8 mouse cellular contexts compared by ENCODE assay signal in the genomic region with DNA sequence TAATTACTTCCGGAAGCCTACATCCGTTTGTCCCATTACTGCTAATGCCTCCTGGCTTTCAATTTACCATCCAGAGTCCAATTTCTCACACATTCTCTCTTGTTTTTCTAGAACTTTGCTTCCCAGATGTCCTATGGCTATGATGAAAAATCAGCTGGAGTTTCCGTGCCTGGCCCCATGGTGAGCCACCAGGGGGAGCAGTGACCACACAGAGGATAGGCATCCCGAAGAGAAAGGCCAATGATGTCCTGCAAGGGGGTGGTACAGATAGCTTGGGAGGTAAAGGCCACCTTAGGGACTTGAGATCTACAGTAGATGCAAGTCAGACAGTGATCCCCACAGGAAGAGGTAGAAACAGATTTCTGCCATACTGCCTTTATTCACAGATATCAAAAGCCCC. TPM values are rescaled to one million over a fixed set of nuclear protein-coding genes. Genes with fewer than 3 reads are reported as not detected.
DNase-seq lines count a peak whose midpoint lies in the region; ATAC-seq and TF ChIP-seq lines count a peak whose summit lies in the region.

No protein-coding gene starts in this region.

- CTCF ChIA-PET in Patski (lab: Charles Lee): interaction anchor here (0.7 to 2.8 kb wide), 10 partner anchors 23 to 73 kb away, joined by 3 to 11 read pairs (median 4); a partner anchor contains a TSS

- H3K36me3 ChIP-seq in forebrain, embryonic 10.5 days (replicated peaks): peaks cover 8% of the 10 kb centered on the region
- no peaks in the 10 kb centered on the region for H3K36me3 ChIP-seq in forebrain, embryonic 13.5 days (ENCODE audit: poor library complexity, severe bottlenecking)
- H3K36me3 ChIP-seq in heart, postnatal 0 days (replicated peaks; ENCODE audit: control insufficient read depth, insufficient read depth, low read length): no peaks in the 10 kb centered on the region
- H3K36me3 ChIP-seq in spleen, adult 2 months (ENCODE audit: control insufficient read depth, insufficient read depth, low read length): no peaks in the 10 kb centered on the region

- H3K4me1 ChIP-seq in forebrain, embryonic 10.5 days: peaks cover 42% of the 10 kb centered on the region
- H3K4me1 ChIP-seq in forebrain, embryonic 13.5 days: peaks cover 20% of the 10 kb centered on the region
- peaks cover 4% of the 10 kb centered on the region; the same call in 1 of the 2 replicates for H3K4me1 ChIP-seq in heart, postnatal 0 days (ENCODE audit: control insufficient read depth, insufficient read depth)
- H3K4me1 ChIP-seq in spleen, adult 2 months (ENCODE audit: control insufficient read depth, insufficient read depth, insufficient read length): no peaks in the 10 kb centered on the region; the same call in 1 of the 2 replicates

- H3K4me2 ChIP-seq in forebrain, embryonic 13.5 days: no peak overlapping the region
- H3K4me2 ChIP-seq in heart, postnatal 0 days (ENCODE audit: low read depth, low read length): peak overlapping the region; percentile 52; the same call in 1 of the 2 replicates

- no peak for TF ChIP-seq EP300 in heart, postnatal 0 days (IDR thresholded peaks at IDR 0.05; ENCODE audit: low read depth)

- DNase-seq in forebrain, embryonic 10.5 days (ENCODE audit: extremely low spot score, low spot score): peak; percentile 69
- DNase-seq in Patski (ENCODE audit: low read depth, low spot score): no peak
- peak; percentile 89 for DNase-seq in embryo, embryonic 10 days (ENCODE audit: low spot score)
- DNase-seq in heart, postnatal 0 days (ENCODE audit: low spot score): peak; percentile 64
- DNase-seq in layer of hippocampus, postnatal 10 days (ENCODE audit: low spot score in 2 of 2): peak; percentile 85 to 88
- DNase-seq in lung, postnatal 14 days: peak; percentile 86
- DNase-seq in spleen, adult 2 months (ENCODE audit: low read depth in 1 of 2, low spot score in 2 of 2): peak; percentile 12 to 51

- H3K27me3 ChIP-seq in forebrain, embryonic 10.5 days (ENCODE audit: poor library complexity, severe bottlenecking): peaks cover 96% of the 10 kb centered on the region
- peaks cover 66% of the 10 kb centered on the region for H3K27me3 ChIP-seq in forebrain, embryonic 13.5 days
- H3K27me3 ChIP-seq in Patski: no peaks in the 10 kb centered on the region
- H3K27me3 ChIP-seq in heart, postnatal 0 days (ENCODE audit: control insufficient read depth, insufficient read depth, low read length): peaks cover 50% of the 10 kb centered on the region
- peaks cover 2% of the 10 kb centered on the region for H3K27me3 ChIP-seq in spleen, adult 2 months (ENCODE audit: control insufficient read depth, insufficient read depth, low read length)

- no peak overlapping the region for H3K27ac ChIP-seq in forebrain, embryonic 10.5 days
- H3K27ac ChIP-seq in forebrain, embryonic 13.5 days: no peak overlapping the region
- no peak overlapping the region for H3K27ac ChIP-seq in heart, postnatal 0 days (ENCODE audit: low read depth)
- no peak overlapping the region for H3K27ac ChIP-seq in spleen, adult 2 months (ENCODE audit: insufficient read depth, low read length)

- POLR2A ChIA-PET in Patski (lab: Charles Lee): no interaction called here

- no peaks in the 10 kb centered on the region for H3K9me3 ChIP-seq in forebrain, embryonic 10.5 days
- H3K9me3 ChIP-seq in forebrain, embryonic 13.5 days (replicated peaks): no peaks in the 10 kb centered on the region
- no peaks in the 10 kb centered on the region for H3K9me3 ChIP-seq in heart, postnatal 0 days (replicated peaks; ENCODE audit: control insufficient read depth, low read length)

- H3K4me3 ChIP-seq in forebrain, embryonic 10.5 days: no peak overlapping the region
- no peak overlapping the region for H3K4me3 ChIP-seq in forebrain, embryonic 13.5 days
- no peak overlapping the region for H3K4me3 ChIP-seq in heart, postnatal 0 days (ENCODE audit: low read depth, low read length)
- H3K4me3 ChIP-seq in spleen, adult 2 months (ENCODE audit: extremely low read depth, insufficient read depth, insufficient read length): no peak overlapping the region

- in situ Hi-C loops in Patski (cut with MboI; ENCODE audit: low pct_unique_long_range_greater_than_20kb): loop anchor here (5.0 kb wide), 1 partner anchor 33 kb away; no protein-coding TSS in a partner anchor

- TF ChIP-seq POLR2A in spleen, adult 2 months (IDR thresholded peaks at IDR 0.05; ENCODE audit: low read depth, low read length): no peak

- no peak overlapping the region for H3K9ac ChIP-seq in forebrain, embryonic 13.5 days
- H3K9ac ChIP-seq in heart, postnatal 0 days (replicated peaks; ENCODE audit: low read depth, low read length): no peak overlapping the region

- peak; percentile 97 for TF ChIP-seq CTCF in Patski (IDR thresholded peaks at IDR 0.05)
- TF ChIP-seq CTCF in heart, postnatal 0 days (IDR thresholded peaks at IDR 0.05; ENCODE audit: low read depth): peak; percentile 96
- TF ChIP-seq CTCF in spleen, adult 2 months (IDR thresholded peaks at IDR 0.05; ENCODE audit: extremely low read depth, insufficient read depth, insufficient read length, insufficient replicate concordance): peak; percentile 82; the same call in 1 of the 2 replicates

- 21% methylated on average over 4 of the region's 4 CpGs for WGBS in forebrain, embryonic 10.5 days
- WGBS in forebrain, embryonic 13.5 days: 22% methylated on average over 4 of the region's 4 CpGs
- WGBS in heart, postnatal 0 days: 11% methylated on average over 4 of the region's 4 CpGs
- WGBS in spleen, adult 2 months: 19% methylated on average over 4 of the region's 4 CpGs

- no peak for ATAC-seq in forebrain, embryonic 13.5 days
- no peak for ATAC-seq in Patski
- ATAC-seq in heart, postnatal 0 days (ENCODE audit: insufficient read depth, low read depth): no peak

RNA-seq across cellular contexts. Expression of a gene that starts 3.3 kb away (rescaled TPM):
- 62.2 and 65.3 TPM in 2 replicates for polyA plus RNA-seq in forebrain, embryonic 10.5 days (2016; fragmentation: Nextera tagmentation; extraction: Ambion mirVana)
- 29.9 and 31.5 TPM in 2 replicates for polyA plus RNA-seq in forebrain, embryonic 13.5 days (2015; fragmentation: Nextera tagmentation; extraction: Ambion mirVana)
- 2.2 TPM for polyA plus RNA-seq in Patski (2021)
- 263 and 322 TPM in 2 replicates for total RNA-seq in heart, postnatal 0 days (2014; rRNA removed; ENCODE audit: low replicate concordance)
- polyA plus RNA-seq in heart, postnatal 0 days (2015; fragmentation: Nextera tagmentation; extraction: Ambion mirVana): 334 and 345 TPM in 2 replicates
- 10 to 100 TPM; 60.6 to 66.1 TPM for total RNA-seq in layer of hippocampus, postnatal 10 days (2021)
- 24.2 and 24.7 TPM in 2 replicates for polyA plus RNA-seq in spleen, adult 2 months (2012; rRNA removed)

RNA-seq across cellular contexts. Expression of a gene that starts 28.1 kb away (rescaled TPM):
- not detected in 2 replicates for polyA plus RNA-seq in forebrain, embryonic 10.5 days (2016; fragmentation: Nextera tagmentation; extraction: Ambion mirVana)
- not detected in 2 replicates for polyA plus RNA-seq in forebrain, embryonic 13.5 days (2015; fragmentation: Nextera tagmentation; extraction: Ambion mirVana)
- not detected for polyA plus RNA-seq in Patski (2021)
- not detected in 2 replicates for total RNA-seq in heart, postnatal 0 days (2014; rRNA removed; ENCODE audit: low replicate concordance)
- polyA plus RNA-seq in heart, postnatal 0 days (2015; fragmentation: Nextera tagmentation; extraction: Ambion mirVana): 0.27 TPM in 1 of 2 replicates, not detected in the other
- not detected for total RNA-seq in layer of hippocampus, postnatal 10 days (2021)
- polyA plus RNA-seq in spleen, adult 2 months (2012; rRNA removed): not detected in 2 replicates

RNA-seq across cellular contexts. Expression of a gene that starts 36.8 kb away (rescaled TPM):
- not detected in 2 replicates for polyA plus RNA-seq in forebrain, embryonic 10.5 days (2016; fragmentation: Nextera tagmentation; extraction: Ambion mirVana)
- not detected in 2 replicates for polyA plus RNA-seq in forebrain, embryonic 13.5 days (2015; fragmentation: Nextera tagmentation; extraction: Ambion mirVana)
- 0.47 TPM for polyA plus RNA-seq in Patski (2021)
- total RNA-seq in heart, postnatal 0 days (2014; rRNA removed; ENCODE audit: low replicate concordance): 47.5 and 313 TPM in 2 replicates
- 62.2 and 62.4 TPM in 2 replicates for polyA plus RNA-seq in heart, postnatal 0 days (2015; fragmentation: Nextera tagmentation; extraction: Ambion mirVana)
- under 1 TPM; 0.66 to 0.78 TPM for total RNA-seq in layer of hippocampus, postnatal 10 days (2021)
- 0.85 and 1.5 TPM in 2 replicates for polyA plus RNA-seq in spleen, adult 2 months (2012; rRNA removed)

RNA-seq across cellular contexts. Expression of a gene that starts 51.6 kb away (rescaled TPM):
- 8.7 and 10.7 TPM in 2 replicates for polyA plus RNA-seq in forebrain, embryonic 10.5 days (2016; fragmentation: Nextera tagmentation; extraction: Ambion mirVana)
- polyA plus RNA-seq in forebrain, embryonic 13.5 days (2015; fragmentation: Nextera tagmentation; extraction: Ambion mirVana): 15.8 and 16.3 TPM in 2 replicates
- polyA plus RNA-seq in Patski (2021): 70.2 TPM
- 27.6 and 38.6 TPM in 2 replicates for total RNA-seq in heart, postnatal 0 days (2014; rRNA removed; ENCODE audit: low replicate concordance)
- 4.5 and 4.7 TPM in 2 replicates for polyA plus RNA-seq in heart, postnatal 0 days (2015; fragmentation: Nextera tagmentation; extraction: Ambion mirVana)
- total RNA-seq in layer of hippocampus, postnatal 10 days (2021): 100 to 1,000 TPM; 501 TPM
- polyA plus RNA-seq in spleen, adult 2 months (2012; rRNA removed): 51.9 and 54.5 TPM in 2 replicates

Comparison
In these comparisons a context has a peak if more than half of its experiments do, and no peak if none do; other contexts are left out.
1. RNA of a gene that starts 36.8 kb away (polyA plus RNA-seq): 62.2 to 62.4 TPM in heart, postnatal 0 days; 0.85 to 1.5 TPM in spleen, adult 2 months, 0.47 TPM in Patski (single experiment), not detected in forebrain, embryonic 10.5 days and not detected in forebrain, embryonic 13.5 days; every median in the first group is over 10 times any median in the second.
2. Peak in every context shown above with its lines, with median percentiles within 50 percentile points of each other: CTCF ChIP-seq.